Comparison of ENCODE assay signal across 9 mouse cellular contexts in genomic region chr10:40883644-40884278, GRCm38 (mm10). TPM values are rescaled to one million over a fixed set of nuclear protein-coding genes. Genes with fewer than 3 reads are reported as not detected.
DNase-seq lines count a peak whose midpoint lies in the region; ATAC-seq and TF ChIP-seq lines count a peak whose summit lies in the region.
"Had no signal": no experiment of that assay in that cellular context is flagged by ENCODE, and none has a peak within 500 bp of the region (broad histone marks: within the 10 kb centered on the region; RNA-seq: fewer than 3 reads in every experiment).

No protein-coding gene starts in this region.

- H3K9ac ChIP-seq in embryonic facial prominence, embryonic 15.5 days: peak overlapping the region; percentile 76
- peak overlapping the region; percentile 77 for H3K9ac ChIP-seq in intestine, embryonic 15.5 days
- peak overlapping the region; percentile 93 for H3K9ac ChIP-seq in neural tube, embryonic 14.5 days (replicated peaks; ENCODE audit: low read depth, low read length)

- H3K4me3 ChIP-seq in heart, embryonic 10.5 days: peak overlapping the region; percentile 92
- H3K4me3 ChIP-seq in E14TG2a.4 (replicated peaks; ENCODE audit: low read length): peak overlapping the region; percentile 96
- peak overlapping the region; percentile 93 for H3K4me3 ChIP-seq in embryonic facial prominence, embryonic 15.5 days (replicated peaks)
- H3K4me3 ChIP-seq in intestine, embryonic 15.5 days (replicated peaks): peak overlapping the region; percentile 90
- H3K4me3 ChIP-seq in neural tube, embryonic 14.5 days (ENCODE audit: low read depth, low read length): peak overlapping the region; percentile 93

- H3K27me3 ChIP-seq in heart, embryonic 10.5 days (ENCODE audit: insufficient read depth, poor library complexity, severe bottlenecking): no peaks in the 10 kb centered on the region
- no peaks in the 10 kb centered on the region for H3K27me3 ChIP-seq in E14TG2a.4 (ENCODE audit: insufficient read depth, low read length)
- H3K27me3 ChIP-seq in embryonic facial prominence, embryonic 15.5 days: no peaks in the 10 kb centered on the region
- no peaks in the 10 kb centered on the region for H3K27me3 ChIP-seq in intestine, embryonic 15.5 days (replicated peaks)
- H3K27me3 ChIP-seq in neural tube, embryonic 14.5 days (ENCODE audit: control insufficient read depth, insufficient read depth, low read length): no peaks in the 10 kb centered on the region

- no peaks in the 10 kb centered on the region for H3K36me3 ChIP-seq in heart, embryonic 10.5 days
- H3K36me3 ChIP-seq in E14TG2a.4 (ENCODE audit: insufficient read depth, low read length): peaks cover 8% of the 10 kb centered on the region; the same call in 1 of the 2 replicates
- no peaks in the 10 kb centered on the region for H3K36me3 ChIP-seq in embryonic facial prominence, embryonic 15.5 days
- no peaks in the 10 kb centered on the region for H3K36me3 ChIP-seq in intestine, embryonic 15.5 days
- no peaks in the 10 kb centered on the region for H3K36me3 ChIP-seq in neural tube, embryonic 14.5 days (ENCODE audit: control insufficient read depth, insufficient read depth, low read length)

- no peaks in the 10 kb centered on the region for H3K9me3 ChIP-seq in heart, embryonic 10.5 days
- no peaks in the 10 kb centered on the region for H3K9me3 ChIP-seq in E14TG2a.4 (ENCODE audit: low read length)
- no peaks in the 10 kb centered on the region for H3K9me3 ChIP-seq in embryonic facial prominence, embryonic 15.5 days (replicated peaks)
- H3K9me3 ChIP-seq in intestine, embryonic 15.5 days: no peaks in the 10 kb centered on the region
- H3K9me3 ChIP-seq in neural tube, embryonic 14.5 days (ENCODE audit: control insufficient read depth, low read length): no peaks in the 10 kb centered on the region

- H3K4me1 ChIP-seq in heart, embryonic 10.5 days: peaks cover 25% of the 10 kb centered on the region
- peaks cover 27% of the 10 kb centered on the region for H3K4me1 ChIP-seq in E14TG2a.4 (replicated peaks; ENCODE audit: low read depth, low read length)
- H3K4me1 ChIP-seq in embryonic facial prominence, embryonic 15.5 days: peaks cover 16% of the 10 kb centered on the region
- H3K4me1 ChIP-seq in intestine, embryonic 15.5 days (replicated peaks): 0 out of 2 replicates have a peak, but pooled peaks cover 2% of the 10 kb centered on the region
- H3K4me1 ChIP-seq in neural tube, embryonic 14.5 days (ENCODE audit: control insufficient read depth, insufficient read depth, low read length): peaks cover 20% of the 10 kb centered on the region; the same call in 1 of the 2 replicates

- no peak for TF ChIP-seq CTCF in E14TG2a.4 (conservative IDR thresholded peaks at IDR 0.05; ENCODE audit: low read length)

- under 1% methylated on average over 83 of the region's 87 CpGs for WGBS in heart, embryonic 10.5 days
- WGBS in embryonic facial prominence, embryonic 15.5 days: under 1% methylated on average over 86 of the region's 87 CpGs
- under 1% methylated on average over 86 of the region's 87 CpGs for WGBS in intestine, embryonic 15.5 days
- 0% methylated on average over 78 of the region's 87 CpGs for WGBS in neural tube, embryonic 14.5 days

- H3K4me2 ChIP-seq in embryonic facial prominence, embryonic 15.5 days (replicated peaks): peak overlapping the region; percentile 75
- peak overlapping the region; percentile 89 for H3K4me2 ChIP-seq in intestine, embryonic 15.5 days (replicated peaks)
- peak overlapping the region; percentile 50 for H3K4me2 ChIP-seq in neural tube, embryonic 14.5 days (ENCODE audit: low read depth, low read length)

- peak; percentile 89 for ATAC-seq in embryonic facial prominence, embryonic 15.5 days (ENCODE audit: insufficient number of reproducible peaks, low FRiP score, low TSS enrichment, low read depth)
- ATAC-seq in intestine, embryonic 15.5 days: peak; percentile 89
- ATAC-seq in neural tube, embryonic 14.5 days (ENCODE audit: low read depth): peak; percentile 91

- peak overlapping the region; percentile 99 for H3K27ac ChIP-seq in heart, embryonic 10.5 days
- H3K27ac ChIP-seq in embryonic facial prominence, embryonic 15.5 days (replicated peaks): peak overlapping the region; percentile 96
- H3K27ac ChIP-seq in intestine, embryonic 15.5 days: peak overlapping the region; percentile 91
- H3K27ac ChIP-seq in neural tube, embryonic 14.5 days (ENCODE audit: low read depth, low read length): peak overlapping the region; percentile 98

- DNase-seq in heart, embryonic 10.5 days (ENCODE audit: low spot score): peak; percentile 78
- no peak for DNase-seq in heart, postnatal 4 days
- no peak for DNase-seq in T-cell, adult 2 months (ENCODE audit: low spot score)
- no peak for DNase-seq in thymus, postnatal 25 days

RNA-seq across cellular contexts. Expression of gene Wasf1, which starts 0.5 kb away (rescaled TPM):
- polyA plus RNA-seq in heart, embryonic 10.5 days (2016; fragmentation: Nextera tagmentation; extraction: Ambion mirVana): 22.7 and 31.9 TPM in 2 replicates
- 1 to 10 TPM; 4.1 to 5.5 TPM for total RNA-seq in heart, postnatal 4 days (2021)
- polyA plus RNA-seq in embryonic facial prominence, embryonic 15.5 days (2015; fragmentation: Nextera tagmentation; extraction: Ambion mirVana): 15.9 and 21.0 TPM in 2 replicates
- polyA plus RNA-seq in intestine, embryonic 15.5 days (2015; fragmentation: Nextera tagmentation; extraction: Ambion mirVana): 12.4 and 14.8 TPM in 2 replicates
- polyA plus RNA-seq in neural tube, embryonic 14.5 days (2014; fragmentation: Nextera tagmentation; extraction: Ambion mirVana): 112 and 122 TPM in 2 replicates
- total RNA-seq: hematopoietic stem cell, adult 5-6 weeks had no signal

RNA-seq across cellular contexts. Expression of gene Cdc40, which starts 0.7 kb away (rescaled TPM):
- polyA plus RNA-seq in heart, embryonic 10.5 days (2016; fragmentation: Nextera tagmentation; extraction: Ambion mirVana): 27.3 and 31.7 TPM in 2 replicates
- total RNA-seq in heart, postnatal 4 days (2021): 10 to 100 TPM; 17.8 to 19.2 TPM
- 30.7 and 32.8 TPM in 2 replicates for polyA plus RNA-seq in embryonic facial prominence, embryonic 15.5 days (2015; fragmentation: Nextera tagmentation; extraction: Ambion mirVana)
- 26.8 and 29.7 TPM in 2 replicates for polyA plus RNA-seq in intestine, embryonic 15.5 days (2015; fragmentation: Nextera tagmentation; extraction: Ambion mirVana)
- polyA plus RNA-seq in neural tube, embryonic 14.5 days (2014; fragmentation: Nextera tagmentation; extraction: Ambion mirVana): 26.5 and 29.7 TPM in 2 replicates
